Mouse (Mus musculus) thymus, postnatal 4 days (tissue): ENCODE measurements at regions not wholly inside any gene's neighbourhood (a gene's known extent, or its start where the extent isn't known, plus 50 kb on each side); places are given as distances from the start of the nearest gene placed in this dataset.

ENCODE experiments used
- DNase-seq: peaks from one replicate; pipeline ENCODE4 v3.0.0; 2021

DNA sequence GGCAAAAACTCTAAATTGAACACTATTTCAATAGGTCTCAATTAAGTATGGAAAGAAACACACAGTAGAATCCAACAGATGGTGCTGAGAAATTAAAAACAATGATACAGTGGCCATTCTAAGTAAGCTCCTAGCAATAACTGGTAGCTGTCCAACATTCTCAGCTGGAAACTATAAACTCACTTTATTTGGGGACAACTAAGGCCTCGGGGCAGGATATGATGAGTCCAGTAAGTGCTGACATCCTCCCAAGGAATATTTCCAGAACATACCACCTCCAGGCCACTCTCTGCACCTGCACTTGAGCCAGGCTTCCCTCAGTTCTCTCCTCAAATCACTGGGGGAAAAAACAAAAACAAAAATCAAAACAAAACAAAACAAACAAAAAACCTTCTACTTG lies 53.7 kb upstream of the Ank start:
- DNase-seq: no peak

DNA sequence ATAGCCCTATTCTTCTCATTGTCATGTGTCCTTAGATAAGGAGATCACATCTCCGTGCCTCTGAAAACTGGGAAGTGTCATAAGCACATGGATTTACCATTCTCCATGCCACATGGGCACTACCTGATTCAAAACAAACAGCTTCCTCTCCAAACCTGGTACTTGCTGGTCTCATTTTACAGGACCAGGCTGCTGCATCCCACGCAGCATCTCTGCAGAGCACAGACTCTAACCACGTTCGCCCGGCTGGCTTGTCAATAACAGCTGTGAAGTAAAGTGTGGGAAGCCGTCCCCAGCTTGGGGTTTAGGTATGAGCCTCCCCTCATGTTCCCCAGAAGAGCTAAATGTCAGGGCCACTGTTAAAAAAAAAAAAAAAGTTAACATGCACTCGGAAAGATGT lies 53.0 kb upstream of the Ank start:
- no peak for DNase-seq

GRCm38 (mm10) chr15:27414819-27415218 lies 51.7 kb upstream of the Ank start:
- no peak for DNase-seq
